Mouse (Mus musculus): Measurements from ENCODE around the gene Spock1. TPM values are rescaled to one million over a fixed set of nuclear protein-coding genes. Genes with fewer than 3 reads are reported as not detected.

The Spock1 gene
- total RNA-seq, 2 experiments from 2014 or later: 0.47 to 0.52 TPM

DNA sequence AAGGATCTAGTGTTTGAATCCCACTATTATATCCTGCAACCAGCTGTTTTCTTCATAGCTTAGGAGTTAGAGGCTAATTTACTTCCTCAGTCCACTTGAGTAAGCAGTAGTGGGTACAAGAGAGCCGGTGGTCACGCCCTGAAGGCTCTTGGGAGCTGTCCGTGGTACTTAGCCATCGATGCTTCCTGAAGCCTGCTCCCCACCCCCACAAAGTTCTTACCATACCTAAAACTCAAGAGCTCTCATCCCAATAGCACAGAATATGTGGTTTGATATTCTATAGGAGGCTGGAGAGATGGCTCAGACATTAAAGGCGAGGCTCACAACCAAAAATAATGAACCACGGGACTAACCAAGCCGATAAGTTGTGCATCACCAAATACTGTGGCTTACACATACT is 40.5 kb downstream of the Spock1 start:
- peak in 1 of 2 experiments; percentile 15 for DNase-seq (ENCODE audit: low spot score in 2 of 2)

DNA sequence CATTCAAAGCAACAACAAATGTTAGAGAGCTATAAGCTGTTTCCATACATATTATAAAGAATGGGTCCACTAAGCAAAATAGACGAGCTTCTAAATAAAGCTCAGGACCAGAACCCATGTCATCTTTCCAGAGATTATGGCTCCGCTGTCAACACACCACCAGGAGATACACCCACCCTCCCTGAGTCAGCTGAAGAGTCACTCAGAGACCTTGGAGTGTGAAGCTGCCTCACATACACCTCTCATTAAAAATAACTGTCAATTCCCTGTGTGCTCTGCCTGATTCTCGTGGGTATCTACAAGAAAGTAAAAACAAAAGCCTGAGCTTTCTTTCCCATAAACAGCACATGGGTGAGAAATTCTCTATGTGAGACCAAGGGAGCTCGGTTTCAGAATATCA is 43.1 kb downstream of the Spock1 start:
- no peak for DNase-seq (ENCODE audit: low spot score in 2 of 2)

DNA sequence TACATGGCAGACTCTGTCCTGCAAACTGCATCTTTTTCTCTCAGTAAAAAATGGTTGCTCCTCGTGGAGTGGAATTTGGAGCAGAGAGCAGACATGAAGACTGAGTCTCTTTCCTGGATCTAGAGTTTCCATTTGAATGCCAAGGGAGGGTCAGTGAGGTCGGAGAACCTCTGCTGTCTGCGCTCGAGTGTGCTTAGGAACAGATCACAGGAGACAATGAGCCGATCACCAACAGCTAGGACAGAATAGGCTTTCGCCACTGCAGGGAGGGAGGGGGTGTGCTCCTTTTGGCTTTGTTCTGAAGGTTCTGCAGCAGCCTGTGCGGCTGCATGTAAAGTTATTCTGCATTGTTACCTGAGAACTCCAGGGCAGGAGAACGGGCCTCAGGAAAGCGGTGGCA is 49.6 kb downstream of the Spock1 start:
- no peak for DNase-seq (ENCODE audit: low spot score in 2 of 2)

DNA sequence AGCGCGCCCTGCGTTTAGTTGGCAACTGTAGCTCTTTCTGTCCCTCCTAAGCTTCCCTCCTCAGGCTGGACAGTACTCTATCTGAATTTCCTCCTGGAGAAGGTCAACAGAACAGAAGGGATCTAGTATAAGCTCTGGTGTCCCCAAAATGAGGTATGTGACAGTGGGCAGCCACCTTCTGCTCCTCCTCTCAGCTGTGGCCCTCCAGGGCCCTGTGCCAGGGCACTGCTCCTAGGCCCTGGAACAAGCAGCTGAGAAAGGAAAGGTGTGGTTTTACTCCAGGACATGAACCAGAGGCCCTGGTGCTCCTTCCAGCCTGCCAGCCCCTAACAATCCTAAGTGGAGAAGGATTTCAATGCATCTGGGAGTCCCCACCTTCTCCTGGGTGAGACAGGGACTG is 51.1 kb downstream of the Spock1 start:
- DNase-seq (ENCODE audit: low spot score in 2 of 2): no peak

DNA sequence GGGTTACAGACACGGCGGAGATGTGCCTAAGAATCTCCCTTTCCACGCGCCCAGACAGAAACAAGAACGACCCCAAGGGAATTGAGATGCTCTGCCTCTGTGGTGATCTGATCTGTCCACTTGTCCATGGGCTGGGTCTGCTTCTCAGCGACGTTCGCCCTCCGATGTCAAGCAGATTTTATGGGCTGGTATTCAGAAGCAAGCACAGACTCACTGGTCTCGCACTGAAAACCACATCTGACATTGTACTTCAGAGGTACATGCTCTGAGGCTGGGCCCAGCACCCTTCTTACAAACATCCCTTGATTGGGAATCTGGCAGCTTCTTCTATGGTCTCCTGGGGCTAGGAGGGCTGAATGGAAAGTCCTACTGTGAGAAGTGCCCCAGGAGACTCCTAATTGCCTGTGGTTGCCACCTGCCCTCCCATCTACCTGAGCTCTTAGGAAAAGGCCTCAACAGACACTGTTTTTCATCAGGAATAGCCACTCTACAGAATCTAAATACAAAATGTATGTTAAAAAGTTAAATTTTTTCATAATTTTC is 51.8 kb downstream of the Spock1 start:
- DNase-seq (ENCODE audit: low spot score in 2 of 2): no peak

DNA sequence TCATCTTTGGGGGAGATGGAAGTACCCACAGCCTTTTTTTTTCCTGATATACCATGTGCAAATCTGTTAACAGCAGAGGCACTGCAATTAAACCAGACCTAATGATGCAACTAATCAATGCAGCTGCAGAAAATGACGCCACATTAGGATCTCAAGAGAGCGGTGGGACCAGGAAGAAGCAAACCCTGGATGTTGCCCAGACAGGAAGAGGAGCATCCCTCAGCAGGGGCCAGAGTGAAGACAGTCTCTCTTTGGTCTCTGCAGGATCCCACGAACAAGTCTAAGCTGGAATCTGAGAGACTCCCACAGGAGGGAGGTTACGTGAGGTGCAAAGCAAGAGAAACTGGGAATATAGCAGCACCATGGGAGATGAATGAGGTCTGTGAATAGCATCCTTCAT is 52.4 kb downstream of the Spock1 start:
- no peak for DNase-seq (ENCODE audit: low spot score in 2 of 2)

DNA sequence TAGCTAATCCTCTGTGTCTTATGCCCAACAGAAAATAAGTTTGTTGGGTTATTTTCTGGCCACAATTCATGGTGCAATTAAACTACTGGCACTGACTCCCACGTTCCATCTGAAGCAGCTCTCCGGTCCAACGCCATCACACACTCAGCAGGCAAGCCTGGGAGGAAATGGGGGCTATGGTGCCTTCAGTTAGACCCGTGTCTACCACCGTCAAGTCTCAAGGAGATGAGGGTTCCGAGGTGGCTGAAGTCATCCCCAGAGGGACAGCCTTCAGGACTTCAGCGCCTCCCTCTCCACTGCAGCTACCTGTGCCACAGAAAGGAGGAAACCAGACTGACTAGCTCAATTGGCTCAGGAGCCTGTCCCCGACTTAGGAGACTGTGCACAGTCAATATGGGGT is 53.7 kb downstream of the Spock1 start:
- no peak for DNase-seq (ENCODE audit: low spot score in 2 of 2)

DNA sequence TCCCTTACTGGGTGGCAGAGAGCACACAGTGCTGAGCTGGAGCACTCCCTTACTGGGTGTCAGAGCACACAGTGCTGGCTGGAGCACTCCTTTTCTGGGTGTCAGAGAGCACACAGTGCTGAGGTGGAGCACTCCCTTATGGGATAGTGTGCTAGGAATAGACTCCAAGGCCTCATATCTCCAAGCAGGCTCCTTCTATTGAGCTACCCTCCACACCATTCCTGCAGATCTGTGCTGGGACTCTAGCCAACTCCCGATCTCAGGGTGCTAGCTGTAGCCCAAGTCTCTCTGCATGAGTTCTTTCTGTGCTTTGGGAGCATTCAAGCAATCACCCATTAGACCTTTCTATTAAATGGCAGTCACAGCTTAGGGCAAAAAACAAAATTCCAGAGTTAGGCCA is 54.5 kb downstream of the Spock1 start:
- no peak for DNase-seq (ENCODE audit: low spot score in 2 of 2)

DNA sequence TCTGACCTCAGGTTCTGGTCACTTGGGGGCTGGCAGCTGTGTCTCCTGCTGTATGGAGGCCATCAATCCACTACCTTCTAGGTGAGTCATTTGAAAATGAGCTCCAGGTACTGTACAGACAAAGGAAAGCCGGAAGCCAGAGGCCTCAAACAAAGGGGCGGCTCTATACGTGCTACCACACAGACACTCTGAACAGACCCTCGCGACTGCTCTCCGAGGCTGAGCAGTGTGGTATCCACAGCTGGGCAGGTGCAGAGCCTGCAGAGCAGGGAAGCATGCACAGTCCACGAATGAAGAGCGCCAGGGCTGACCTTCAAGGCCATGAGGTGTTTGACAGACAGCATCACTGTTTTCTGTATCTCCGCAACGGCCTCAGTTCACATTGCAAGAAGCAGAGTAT is 55.0 kb downstream of the Spock1 start:
- DNase-seq (ENCODE audit: low spot score in 2 of 2): no peak

DNA sequence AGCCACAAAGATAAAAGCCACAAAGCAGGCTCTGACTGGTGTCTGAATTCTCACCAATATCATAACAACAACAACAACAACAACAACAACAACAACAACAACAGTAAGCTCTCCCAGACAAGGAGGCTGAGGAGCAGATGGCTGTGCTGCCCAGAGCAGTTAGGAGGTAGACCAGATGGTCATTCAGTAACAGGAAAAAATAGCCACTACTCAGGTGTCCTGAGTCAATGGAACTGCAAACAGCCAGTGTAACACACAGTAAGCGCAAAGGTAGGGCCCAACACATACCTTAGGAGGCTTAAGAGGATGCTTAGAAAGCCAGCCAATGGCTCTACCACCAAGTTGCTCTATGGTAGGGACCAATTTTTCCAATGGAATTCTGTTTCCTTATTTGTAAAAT is 59.2 kb downstream of the Spock1 start:
- DNase-seq (ENCODE audit: low spot score in 2 of 2): no peak

DNA sequence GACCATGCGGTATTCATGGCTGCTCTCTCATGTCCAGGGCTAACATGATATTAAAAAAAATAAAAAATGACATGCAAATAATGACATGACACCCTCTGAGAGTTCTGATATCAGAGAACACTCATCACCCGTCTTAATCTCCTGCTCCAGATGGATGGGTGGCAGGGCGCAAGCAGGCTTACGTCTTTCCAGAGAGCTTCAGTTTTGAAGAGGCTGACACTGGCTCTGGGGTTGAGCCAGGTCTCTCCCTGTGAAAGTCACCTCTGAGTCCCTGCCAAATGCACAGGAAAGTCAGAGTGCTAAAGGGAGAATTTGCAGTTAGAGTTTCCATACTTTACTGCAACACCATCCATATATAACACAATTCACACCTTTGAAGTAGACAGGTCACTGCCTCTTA is 61.0 kb downstream of the Spock1 start:
- DNase-seq (ENCODE audit: low spot score in 2 of 2): no peak

DNA sequence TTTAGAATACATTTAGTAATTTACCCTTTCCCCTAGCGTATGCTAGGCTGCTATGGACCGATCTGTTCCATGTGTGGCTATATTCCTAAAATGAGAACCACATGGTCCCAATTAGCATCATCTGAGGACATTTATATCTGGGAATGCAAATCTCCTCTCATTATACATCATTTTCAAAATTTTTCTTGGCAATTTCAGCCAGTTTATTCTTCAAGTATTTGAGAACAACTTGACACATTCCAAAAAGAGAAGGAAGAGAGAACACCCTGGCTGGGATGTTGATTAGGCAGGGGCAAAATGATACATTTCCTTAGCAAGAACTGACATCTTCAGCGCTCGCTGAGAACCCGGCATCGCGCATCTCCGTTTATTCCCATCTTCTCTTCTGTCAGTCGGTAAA is 61.7 kb downstream of the Spock1 start:
- no peak for DNase-seq (ENCODE audit: low spot score in 2 of 2)

DNA sequence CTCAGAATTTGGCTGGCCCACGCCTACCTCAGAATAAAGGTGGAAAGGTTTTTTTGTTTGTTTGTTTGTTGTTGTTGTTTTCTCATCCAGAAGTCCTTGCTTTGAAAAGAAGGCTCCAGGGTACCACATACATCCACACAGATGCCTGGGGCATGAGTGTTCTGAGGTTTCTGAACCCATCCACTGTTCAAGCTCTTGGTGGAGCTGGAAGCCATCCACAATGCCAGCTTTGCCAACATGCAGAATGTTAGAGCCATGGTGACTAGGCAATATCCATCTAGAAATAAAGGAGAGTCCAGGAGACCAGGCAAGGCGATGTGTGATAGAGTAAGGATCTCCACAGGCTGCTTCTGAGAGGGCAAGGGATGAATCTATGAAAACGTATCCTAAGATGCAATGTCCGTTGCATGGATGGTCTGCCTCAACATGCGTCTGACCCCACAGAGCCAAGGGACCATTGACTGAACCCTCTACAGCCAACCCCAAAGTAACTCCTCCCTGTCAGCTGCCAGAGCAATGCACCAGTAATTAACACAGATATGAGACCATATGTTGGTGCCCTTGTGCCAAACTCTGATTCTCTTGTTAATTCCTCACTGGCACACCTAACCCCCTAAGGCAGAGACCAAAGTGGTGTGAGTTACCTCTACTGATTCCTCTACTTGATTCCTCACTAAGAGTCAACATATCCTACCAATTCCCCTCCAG is 66.8 kb downstream of the Spock1 start:
- DNase-seq (ENCODE audit: low spot score in 2 of 2): no peak

DNA sequence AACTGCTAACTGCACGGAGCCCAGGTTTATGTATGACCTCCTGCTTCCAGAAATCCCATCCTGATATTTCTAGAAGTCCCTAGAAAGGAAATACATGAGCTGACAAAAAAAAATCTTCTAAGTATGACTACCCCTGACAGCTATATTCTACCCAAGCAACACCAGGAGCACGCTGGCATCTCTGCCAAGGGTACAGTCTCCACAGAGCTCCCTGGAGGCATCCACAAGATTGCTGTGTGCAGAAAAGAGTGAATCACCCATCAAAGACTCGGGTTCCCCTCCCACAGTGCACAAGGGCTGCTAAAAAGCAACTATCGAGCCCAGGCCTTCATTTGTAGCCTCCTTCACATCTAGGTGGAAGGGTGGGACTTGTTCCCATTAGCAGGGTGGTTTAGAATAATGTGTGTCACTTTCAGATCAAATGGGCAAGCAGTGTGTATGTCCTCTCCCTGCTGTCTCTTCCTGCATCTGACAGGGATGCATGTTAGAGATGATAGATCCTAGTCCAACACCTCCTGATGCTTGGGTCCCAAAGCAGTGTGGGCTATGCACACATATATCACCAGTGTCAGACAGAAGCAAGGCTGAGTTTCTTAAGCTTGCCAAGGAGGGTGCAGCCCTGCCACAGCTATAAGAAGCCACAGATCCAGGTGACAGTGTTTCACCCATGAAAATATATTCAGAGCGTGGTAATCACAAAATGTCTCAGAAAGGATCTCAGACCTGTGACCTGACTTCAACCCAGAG is 70.3 kb downstream of the Spock1 start:
- no peak for DNase-seq (ENCODE audit: low spot score in 2 of 2)

DNA sequence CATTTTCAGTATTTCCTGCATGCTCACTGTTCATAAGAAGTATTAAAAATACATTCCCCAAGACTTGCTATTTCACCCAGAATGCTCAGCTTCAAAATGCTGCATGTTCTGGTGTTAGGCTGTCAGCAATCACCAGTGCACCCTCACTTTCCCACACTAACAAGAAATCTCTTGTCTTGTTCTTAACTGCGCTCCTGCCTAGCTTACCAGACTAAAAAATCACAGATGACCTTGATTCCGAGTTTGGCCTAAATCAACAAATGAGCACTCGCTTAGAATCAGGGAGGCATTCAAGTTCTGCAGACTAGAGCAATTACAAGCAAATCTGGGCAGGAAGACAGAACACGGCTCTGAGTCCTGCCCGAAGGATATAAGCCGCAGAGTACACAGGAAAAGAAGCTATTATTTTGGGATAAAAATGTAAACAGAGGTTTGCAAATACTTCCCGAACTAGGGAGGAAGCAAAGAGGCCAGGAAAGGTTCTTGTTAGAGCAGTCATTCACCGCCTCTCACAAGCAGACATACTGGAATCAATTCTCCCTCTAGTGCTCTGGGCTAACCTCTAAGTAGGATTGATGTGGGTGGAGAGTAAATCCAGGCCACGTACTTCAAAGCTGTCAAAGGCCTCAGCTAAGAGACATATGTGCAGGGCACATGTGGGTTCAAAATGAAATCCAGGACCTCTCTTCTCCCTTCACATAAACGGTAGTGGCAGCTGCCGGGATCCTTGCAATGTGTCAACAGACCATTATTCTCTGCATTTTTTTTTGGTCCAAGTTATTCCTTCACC is 76.6 kb downstream of the Spock1 start:
- no peak for DNase-seq (ENCODE audit: low spot score in 2 of 2)

DNA sequence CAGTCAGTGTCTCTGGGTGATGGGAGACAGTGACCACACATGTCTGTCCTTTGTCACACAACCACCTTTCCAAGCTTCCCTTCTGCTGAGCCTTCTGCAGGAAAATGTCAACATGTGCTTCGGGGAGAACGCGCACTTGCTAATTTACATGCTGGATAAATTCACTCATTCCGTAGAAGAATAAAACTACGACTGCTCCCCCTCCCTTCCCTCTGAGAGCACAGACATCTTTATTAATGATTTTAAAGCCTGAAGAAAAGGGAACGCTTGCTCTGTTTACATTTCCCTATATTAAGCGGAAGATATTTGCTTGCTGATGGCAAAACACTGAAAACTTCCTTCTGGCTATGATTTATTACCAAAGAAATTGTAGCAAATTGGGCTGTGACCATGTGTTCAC is 77.2 kb downstream of the Spock1 start:
- no peak for DNase-seq (ENCODE audit: low spot score in 2 of 2)

DNA sequence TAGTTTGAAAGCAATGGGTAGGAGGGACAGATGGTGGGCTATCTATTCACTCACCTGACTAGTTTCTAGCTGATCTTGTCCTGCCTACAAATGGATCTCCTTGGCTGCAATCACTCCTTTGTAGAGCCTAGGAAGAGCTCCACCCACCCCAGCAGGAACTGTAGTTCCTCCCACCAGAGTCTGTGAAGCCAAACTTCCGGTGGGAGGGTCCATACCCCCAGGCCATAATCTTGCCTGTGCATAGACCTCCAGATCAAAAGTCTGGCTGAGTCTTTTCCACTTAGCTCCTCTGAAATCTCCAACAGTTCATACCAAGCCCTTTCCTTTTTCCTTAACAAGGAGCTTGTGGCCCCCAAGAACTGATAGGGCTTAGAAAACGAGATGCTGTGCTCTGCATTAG is 78.0 kb downstream of the Spock1 start:
- no peak for DNase-seq (ENCODE audit: low spot score in 2 of 2)

DNA sequence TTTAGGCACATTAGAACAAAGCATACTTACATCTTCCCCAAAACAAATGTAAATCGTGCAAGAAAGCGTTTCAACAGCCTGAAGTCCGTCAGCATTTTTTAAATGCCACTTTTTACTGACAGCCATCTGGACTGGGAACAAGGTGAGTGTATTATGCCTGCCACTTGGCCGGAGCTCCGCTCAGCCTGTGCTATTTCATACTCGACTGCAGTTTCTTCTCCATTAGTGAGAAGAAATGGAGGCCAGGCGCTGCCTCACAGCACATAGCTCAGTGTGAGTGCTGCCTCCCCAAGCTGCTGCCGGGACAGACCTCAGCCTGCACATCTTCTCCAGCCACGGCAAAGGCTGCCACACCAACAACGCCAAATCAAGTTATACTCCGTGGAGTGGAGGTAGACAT is 91.9 kb downstream of the Spock1 start:
- no peak for DNase-seq (ENCODE audit: low spot score in 2 of 2)

DNA sequence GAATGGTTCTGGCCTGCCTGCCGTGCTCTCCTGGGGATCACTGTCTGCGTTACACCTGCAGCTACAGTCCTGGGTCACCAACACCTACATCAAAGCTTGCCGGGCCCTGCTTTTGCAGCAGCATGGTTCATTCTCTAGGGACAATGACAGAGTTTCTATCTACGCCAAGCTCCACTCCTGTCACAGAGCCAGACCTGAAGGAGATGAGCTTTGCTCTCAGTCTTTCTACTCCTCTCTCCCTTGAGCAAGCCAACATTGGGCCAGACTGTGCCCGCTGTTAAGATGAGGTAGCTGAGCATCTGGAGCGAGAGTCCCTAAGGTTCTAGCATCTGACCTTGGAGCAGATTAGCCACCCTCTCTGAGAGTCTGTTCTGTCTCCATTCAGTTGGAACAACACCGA is 95.5 kb downstream of the Spock1 start:
- no peak for DNase-seq (ENCODE audit: low spot score in 2 of 2)

DNA sequence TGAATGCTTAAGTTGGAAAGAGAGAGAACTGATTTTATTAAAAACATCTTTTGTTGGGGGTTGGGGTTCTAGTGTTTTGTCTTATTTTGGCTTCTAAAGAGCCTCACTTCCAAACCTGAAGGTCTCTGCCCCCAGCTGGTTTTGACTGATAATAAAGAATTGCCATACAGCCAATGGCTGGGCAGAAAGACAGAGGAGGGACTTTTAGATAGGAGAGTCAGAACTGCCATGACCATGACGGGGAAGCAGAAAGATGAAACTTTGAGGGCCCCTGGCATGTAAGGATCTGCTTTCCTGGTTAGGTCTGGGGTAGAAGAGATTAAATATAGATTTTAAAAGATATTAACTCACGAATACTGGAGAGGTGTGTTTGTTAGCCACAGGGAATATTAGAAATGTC is 96.9 kb downstream of the Spock1 start:
- DNase-seq (ENCODE audit: low spot score in 2 of 2): no peak

DNA sequence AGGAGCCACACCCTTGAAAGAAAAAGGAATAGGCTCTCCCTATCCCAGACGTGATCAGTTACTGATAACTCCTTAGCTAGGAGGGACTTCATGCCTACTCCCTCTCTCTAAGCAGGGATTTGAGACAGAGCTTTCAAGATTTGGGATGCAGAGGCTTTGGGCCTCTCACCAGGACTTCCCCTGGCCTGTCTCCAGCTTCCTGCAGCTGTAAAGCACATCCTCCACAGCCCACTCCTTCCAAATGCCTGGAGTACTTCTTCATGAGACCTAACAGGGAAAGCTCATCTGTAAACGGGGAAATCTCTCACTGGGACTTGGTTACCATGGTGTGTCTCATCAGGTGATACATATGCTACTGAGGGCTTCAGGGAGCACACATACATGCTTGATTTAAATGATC is 97.3 kb downstream of the Spock1 start:
- DNase-seq (ENCODE audit: low spot score in 2 of 2): no peak

DNA sequence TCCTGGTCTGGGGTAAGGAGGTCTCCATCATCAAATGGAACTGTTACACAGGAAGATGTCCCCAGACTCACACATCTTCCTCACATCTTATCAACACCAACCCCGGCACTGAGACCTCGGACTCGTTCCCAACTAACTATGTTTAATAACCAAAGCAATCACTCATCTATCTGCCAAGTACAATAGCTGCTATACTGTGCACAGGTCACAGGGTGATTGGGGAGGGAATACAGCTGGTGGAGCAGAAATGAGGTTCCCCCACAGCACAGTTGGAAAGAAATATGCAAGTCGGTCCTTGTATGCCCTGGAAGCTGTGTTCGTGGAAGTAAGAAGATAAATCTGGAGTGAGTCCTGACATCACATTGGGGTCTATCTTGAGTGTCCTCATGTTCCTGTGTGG is 98.0 kb downstream of the Spock1 start:
- DNase-seq (ENCODE audit: low spot score in 2 of 2): no peak

All from gastrocnemius, postnatal 4 days (tissue).